Mouse (Mus musculus) cerebellum, postnatal 10 days (tissue): ENCODE results near the gene Gm28047.
A peak's percentile ranks its signal among the peaks of the same experiment; 100 is the strongest.

ENCODE experiments used
- DNase-seq, 2 experiments: peaks; one replicate each; pipeline ENCODE4 v3.0.0; 2021; ENCODE audit warnings: mixed read lengths in 2 of 2

Gm28047 gene

GRCm38 (mm10) chr15:102515791-102516190 lies 109.1 kb downstream of the Gm28047 start:
- peak; percentile 55 to 66 for DNase-seq

GRCm38 (mm10) chr15:102515261-102515660 lies 109.6 kb downstream of the Gm28047 start:
- no peak for DNase-seq

GRCm38 (mm10) chr15:102513004-102513403 lies 111.9 kb downstream of the Gm28047 start:
- no peak for DNase-seq

- no peak for DNase-seq
Measured at GRCm38 (mm10) chr15:102512471-102512870, 112.4 kb downstream of the Gm28047 start.

GRCm38 (mm10) chr15:102512010-102512409 lies 112.9 kb downstream of the Gm28047 start:
- peak in 1 of 2 experiments; percentile 49 for DNase-seq

- DNase-seq = peak; percentile 65 to 66
Measured at GRCm38 (mm10) chr15:102511285-102511833, 113.5 kb downstream of the Gm28047 start.

- peak; percentile 94 to 96 for DNase-seq
Measured at GRCm38 (mm10) chr15:102510590-102511284, 114.1 kb downstream of the Gm28047 start.

GRCm38 (mm10) chr15:102510110-102510509 lies 114.8 kb downstream of the Gm28047 start:
- peak; percentile 44 to 54 for DNase-seq

- DNase-seq = no peak
Measured at GRCm38 (mm10) chr15:102508336-102508735, 116.5 kb downstream of the Gm28047 start.

GRCm38 (mm10) chr15:102507561-102507960 lies 117.3 kb downstream of the Gm28047 start:
- no peak for DNase-seq

GRCm38 (mm10) chr15:102506864-102507263 lies 118.0 kb downstream of the Gm28047 start:
- DNase-seq = no peak

- DNase-seq = no peak
Measured at GRCm38 (mm10) chr15:102506464-102506830, 118.4 kb downstream of the Gm28047 start.

- no peak for DNase-seq
Measured at GRCm38 (mm10) chr15:102505770-102506463, 119.0 kb downstream of the Gm28047 start.

- no peak for DNase-seq
Measured at GRCm38 (mm10) chr15:102505073-102505769, 119.6 kb downstream of the Gm28047 start.

- no peak for DNase-seq
Measured at GRCm38 (mm10) chr15:102503924-102504782, 120.7 kb downstream of the Gm28047 start.

GRCm38 (mm10) chr15:102503447-102503846 lies 121.4 kb downstream of the Gm28047 start, which contains the start of gene Gm10337:
TSS of gene Gm10337 (plus strand) at chr15:102503722.
- DNase-seq = no peak

GRCm38 (mm10) chr15:102502254-102502840 lies 122.5 kb downstream of the Gm28047 start:
- DNase-seq = no peak

GRCm38 (mm10) chr15:102501084-102501814 lies 123.6 kb downstream of the Gm28047 start:
- DNase-seq = no peak

- DNase-seq = no peak
Measured at GRCm38 (mm10) chr15:102500479-102500878, 124.4 kb downstream of the Gm28047 start.

- no peak for DNase-seq
Measured at GRCm38 (mm10) chr15:102499851-102500250, 125.0 kb downstream of the Gm28047 start.

GRCm38 (mm10) chr15:102499370-102499769 lies 125.5 kb downstream of the Gm28047 start:
- DNase-seq = peak in 1 of 2 experiments; percentile 22
